Mouse (Mus musculus): ENCODE data around the gene Gcm1. TPM values are rescaled to one million over a fixed set of nuclear protein-coding genes. Genes with fewer than 3 reads are reported as not detected.

Gcm1 gene
- polyA plus RNA-seq, 1 experiment from 2014 or later: not detected

GRCm38 (mm10) chr9:78013813-78014212 lies 37.9 kb upstream of the Gcm1 start:
- Histone ChIP-seq H3K36me3 (ENCODE audit: control insufficient read depth, insufficient read depth) (no peaks in the 10 kb centered on the region), H3K27ac (ENCODE audit: low read length) (no peak overlapping the region), H3K4me3 (ENCODE audit: low read depth, low read length) (no peak overlapping the region), H3K4me1 (ENCODE audit: control insufficient read depth, low read depth, low read length) (no peaks in the 10 kb centered on the region), H3K27me3 (ENCODE audit: control insufficient read depth, insufficient read depth, low read depth, low read length) (no peaks in the 10 kb centered on the region), H3K9ac (ENCODE audit: low read depth, low read length) (no peak overlapping the region), H3K9me3 (replicated peaks; ENCODE audit: control insufficient read depth, low read length) (no peaks in the 10 kb centered on the region), H3K4me2 (ENCODE audit: low read depth, low read length) (no peak overlapping the region)
- WGBS (ENCODE audit: insufficient replicate concordance): 19% methylated on average over 1 of the region's 1 CpGs
- no peak for ATAC-seq (ENCODE audit: low read depth)

GRCm38 (mm10) chr9:78015816-78016215 lies 35.9 kb upstream of the Gcm1 start:
- Histone ChIP-seq H3K9ac (ENCODE audit: low read depth, low read length) (no peak overlapping the region), H3K4me2 (ENCODE audit: low read depth, low read length) (no peak overlapping the region), H3K27me3 (ENCODE audit: control insufficient read depth, insufficient read depth, low read depth, low read length) (no peaks in the 10 kb centered on the region), H3K27ac (ENCODE audit: low read length) (no peak overlapping the region), H3K36me3 (ENCODE audit: control insufficient read depth, insufficient read depth) (no peaks in the 10 kb centered on the region), H3K4me3 (ENCODE audit: low read depth, low read length) (no peak overlapping the region), H3K9me3 (replicated peaks; ENCODE audit: control insufficient read depth, low read length) (no peaks in the 10 kb centered on the region), H3K4me1 (ENCODE audit: control insufficient read depth, low read depth, low read length) (no peaks in the 10 kb centered on the region)
- no peak for ATAC-seq (ENCODE audit: low read depth)
- 55% methylated on average over 7 of the region's 7 CpGs for WGBS (ENCODE audit: insufficient replicate concordance)

DNA sequence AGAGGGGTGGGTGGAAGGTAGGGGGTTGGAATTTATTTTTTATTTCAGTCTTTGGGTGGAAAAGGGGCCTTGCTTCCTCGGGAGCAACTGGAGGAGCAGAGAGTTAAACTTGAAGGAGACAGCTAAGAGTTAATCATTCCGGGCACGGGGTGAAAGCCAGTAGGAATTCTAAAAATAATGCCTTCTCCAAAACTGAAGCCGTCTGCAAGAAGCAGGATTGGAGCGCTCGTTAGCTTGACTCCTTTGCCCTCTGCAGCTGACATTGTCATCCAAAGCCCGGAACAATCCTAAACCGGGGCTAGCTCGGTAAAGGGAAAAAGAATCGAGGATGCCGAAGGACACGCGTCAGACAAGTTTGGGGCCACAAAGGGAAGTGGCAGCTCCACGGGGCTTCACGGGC lies 35.4 kb upstream of the Gcm1 start:
- H3K27me3 ChIP-seq (ENCODE audit: control insufficient read depth, insufficient read depth, low read depth, low read length): no peaks in the 10 kb centered on the region
- H3K4me3 ChIP-seq (ENCODE audit: low read depth, low read length): no peak overlapping the region
- no peaks in the 10 kb centered on the region for H3K9me3 ChIP-seq (replicated peaks; ENCODE audit: control insufficient read depth, low read length)
- ATAC-seq (ENCODE audit: low read depth): no peak
- no peak overlapping the region for H3K9ac ChIP-seq (ENCODE audit: low read depth, low read length)
- H3K36me3 ChIP-seq (ENCODE audit: control insufficient read depth, insufficient read depth): no peaks in the 10 kb centered on the region
- no peak overlapping the region for H3K27ac ChIP-seq (ENCODE audit: low read length)
- no peaks in the 10 kb centered on the region; the same call in 1 of the 2 replicates for H3K4me1 ChIP-seq (ENCODE audit: control insufficient read depth, low read depth, low read length)
- H3K4me2 ChIP-seq (ENCODE audit: low read depth, low read length): no peak overlapping the region
- WGBS (ENCODE audit: insufficient replicate concordance): 62% methylated on average over 15 of the region's 15 CpGs

GRCm38 (mm10) chr9:78021256-78021655 lies 30.5 kb upstream of the Gcm1 start:
- 39% methylated on average over 9 of the region's 9 CpGs for WGBS (ENCODE audit: insufficient replicate concordance)
- H3K9ac ChIP-seq (ENCODE audit: low read depth, low read length): no peak overlapping the region
- no peak for ATAC-seq (ENCODE audit: low read depth)

GRCm38 (mm10) chr9:78022187-78022945 lies 29.4 kb upstream of the Gcm1 start:
- peak; percentile 56 for ATAC-seq (ENCODE audit: low read depth)
- Histone ChIP-seq H3K4me3 (ENCODE audit: low read depth, low read length) (no peak overlapping the region), H3K27ac (ENCODE audit: low read length) (peak overlapping the region; percentile 53; the same call in 1 of the 2 replicates), H3K36me3 (ENCODE audit: control insufficient read depth, insufficient read depth) (no peaks in the 10 kb centered on the region), H3K27me3 (ENCODE audit: control insufficient read depth, insufficient read depth, low read depth, low read length) (no peaks in the 10 kb centered on the region), H3K4me1 (ENCODE audit: control insufficient read depth, low read depth, low read length) (peaks cover 6% of the 10 kb centered on the region), H3K9me3 (replicated peaks; ENCODE audit: control insufficient read depth, low read length) (no peaks in the 10 kb centered on the region), H3K4me2 (ENCODE audit: low read depth, low read length) (no peak overlapping the region), H3K9ac (ENCODE audit: low read depth, low read length) (no peak overlapping the region)
- 41% methylated on average over 8 of the region's 8 CpGs for WGBS (ENCODE audit: insufficient replicate concordance)

More at GRCm38 (mm10) chr9:78021256-78021655, 30.5 kb upstream of the Gcm1 start:
- no peak overlapping the region for H3K4me3 ChIP-seq (ENCODE audit: low read depth, low read length)
- no peak overlapping the region for H3K27ac ChIP-seq (ENCODE audit: low read length)
- H3K36me3 ChIP-seq (ENCODE audit: control insufficient read depth, insufficient read depth): no peaks in the 10 kb centered on the region
- no peaks in the 10 kb centered on the region for H3K27me3 ChIP-seq (ENCODE audit: control insufficient read depth, insufficient read depth, low read depth, low read length)
- H3K4me1 ChIP-seq (ENCODE audit: control insufficient read depth, low read depth, low read length): peaks cover 6% of the 10 kb centered on the region
- H3K9me3 ChIP-seq (replicated peaks; ENCODE audit: control insufficient read depth, low read length): no peaks in the 10 kb centered on the region
- no peak overlapping the region for H3K4me2 ChIP-seq (ENCODE audit: low read depth, low read length)

DNA sequence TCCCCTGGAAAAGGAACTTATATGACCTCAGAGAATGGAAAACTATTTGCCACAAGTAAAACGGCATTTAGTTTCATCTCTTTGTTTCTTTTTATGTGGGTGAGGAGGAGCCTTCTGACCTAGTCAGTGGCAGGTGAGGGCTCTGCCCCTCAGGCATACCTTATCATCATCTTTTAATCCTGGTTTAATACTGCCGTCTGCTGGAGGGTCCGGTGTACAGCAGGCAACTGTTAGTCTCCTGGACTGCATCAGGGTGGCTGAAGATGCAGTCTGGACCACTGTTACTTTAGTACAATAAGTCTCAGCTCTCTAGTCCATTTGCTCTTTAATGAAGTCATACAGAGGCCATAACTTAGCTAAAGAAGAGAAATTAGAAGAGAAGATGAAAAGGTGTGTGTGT lies 26.9 kb upstream of the Gcm1 start:
- H3K9me3 ChIP-seq (replicated peaks; ENCODE audit: control insufficient read depth, low read length): no peaks in the 10 kb centered on the region
- no peak overlapping the region for H3K4me2 ChIP-seq (ENCODE audit: low read depth, low read length)
- no peaks in the 10 kb centered on the region for H3K27me3 ChIP-seq (ENCODE audit: control insufficient read depth, insufficient read depth, low read depth, low read length)
- H3K4me3 ChIP-seq (ENCODE audit: low read depth, low read length): no peak overlapping the region
- H3K36me3 ChIP-seq (ENCODE audit: control insufficient read depth, insufficient read depth): no peaks in the 10 kb centered on the region
- no peak for ATAC-seq (ENCODE audit: low read depth)
- WGBS (ENCODE audit: insufficient replicate concordance): 15% methylated on average over 3 of the region's 3 CpGs
- peaks cover 6% of the 10 kb centered on the region for H3K4me1 ChIP-seq (ENCODE audit: control insufficient read depth, low read depth, low read length)
- no peak overlapping the region for H3K27ac ChIP-seq (ENCODE audit: low read length)
- H3K9ac ChIP-seq (ENCODE audit: low read depth, low read length): no peak overlapping the region

GRCm38 (mm10) chr9:78027099-78027498 lies 24.6 kb upstream of the Gcm1 start:
- no peaks in the 10 kb centered on the region for H3K27me3 ChIP-seq (ENCODE audit: control insufficient read depth, insufficient read depth, low read depth, low read length)
- no peaks in the 10 kb centered on the region for H3K9me3 ChIP-seq (replicated peaks; ENCODE audit: control insufficient read depth, low read length)
- no peaks in the 10 kb centered on the region for H3K36me3 ChIP-seq (ENCODE audit: control insufficient read depth, insufficient read depth)
- WGBS (ENCODE audit: insufficient replicate concordance): 50% methylated on average over 3 of the region's 3 CpGs
- H3K27ac ChIP-seq (ENCODE audit: low read length): no peak overlapping the region
- H3K4me2 ChIP-seq (ENCODE audit: low read depth, low read length): no peak overlapping the region
- H3K9ac ChIP-seq (ENCODE audit: low read depth, low read length): no peak overlapping the region
- ATAC-seq (ENCODE audit: low read depth): no peak
- H3K4me3 ChIP-seq (ENCODE audit: low read depth, low read length): no peak overlapping the region
- H3K4me1 ChIP-seq (ENCODE audit: control insufficient read depth, low read depth, low read length): peaks cover under 1% of the 10 kb centered on the region

GRCm38 (mm10) chr9:78030835-78031456 lies 20.8 kb upstream of the Gcm1 start:
- no peaks in the 10 kb centered on the region for H3K9me3 ChIP-seq (replicated peaks; ENCODE audit: control insufficient read depth, low read length)
- H3K27me3 ChIP-seq (ENCODE audit: control insufficient read depth, insufficient read depth, low read depth, low read length): no peaks in the 10 kb centered on the region
- no peak overlapping the region for H3K4me3 ChIP-seq (ENCODE audit: low read depth, low read length)
- ATAC-seq (ENCODE audit: low read depth): peak; percentile 78
- H3K4me1 ChIP-seq (ENCODE audit: control insufficient read depth, low read depth, low read length): no peaks in the 10 kb centered on the region
- H3K4me2 ChIP-seq (ENCODE audit: low read depth, low read length): no peak overlapping the region
- H3K36me3 ChIP-seq (ENCODE audit: control insufficient read depth, insufficient read depth): no peaks in the 10 kb centered on the region
- H3K9ac ChIP-seq (ENCODE audit: low read depth, low read length): no peak overlapping the region
- no peak overlapping the region for H3K27ac ChIP-seq (ENCODE audit: low read length)
- WGBS (ENCODE audit: insufficient replicate concordance): 63% methylated on average over 10 of the region's 10 CpGs

DNA sequence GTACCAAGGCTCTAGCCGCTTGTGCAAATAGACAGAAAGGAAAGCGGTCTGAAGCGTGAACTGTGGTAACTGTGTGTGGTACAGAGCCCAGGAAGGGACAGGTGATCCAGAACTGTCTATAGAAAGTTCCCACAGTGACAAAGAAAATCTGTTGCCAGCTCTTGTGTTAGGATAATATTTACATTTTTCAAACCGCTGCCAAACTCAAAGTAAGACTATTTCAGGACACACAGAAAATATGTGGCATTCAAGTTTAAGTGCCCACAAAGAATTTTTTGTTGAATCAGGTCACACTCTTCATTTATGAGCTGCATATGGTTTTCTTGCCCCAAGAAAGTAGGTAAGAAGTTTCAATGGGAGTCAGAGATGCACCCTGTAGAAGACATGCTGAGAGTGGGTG lies 18.8 kb upstream of the Gcm1 start:
- no peaks in the 10 kb centered on the region for H3K36me3 ChIP-seq (ENCODE audit: control insufficient read depth, insufficient read depth)
- H3K27me3 ChIP-seq (ENCODE audit: control insufficient read depth, insufficient read depth, low read depth, low read length): no peaks in the 10 kb centered on the region
- no peak overlapping the region for H3K9ac ChIP-seq (ENCODE audit: low read depth, low read length)
- H3K9me3 ChIP-seq (replicated peaks; ENCODE audit: control insufficient read depth, low read length): no peaks in the 10 kb centered on the region
- H3K27ac ChIP-seq (ENCODE audit: low read length): no peak overlapping the region
- no peaks in the 10 kb centered on the region for H3K4me1 ChIP-seq (ENCODE audit: control insufficient read depth, low read depth, low read length)
- H3K4me2 ChIP-seq (ENCODE audit: low read depth, low read length): no peak overlapping the region
- no peak for ATAC-seq (ENCODE audit: low read depth)
- H3K4me3 ChIP-seq (ENCODE audit: low read depth, low read length): no peak overlapping the region
- 71% methylated on average over 4 of the region's 4 CpGs for WGBS (ENCODE audit: insufficient replicate concordance)

Data from liver, embryonic 16.5 days (tissue).